Mouse (Mus musculus) inflammation-experienced regulatory T-cells, adult 6 months (primary cell): Measurements from ENCODE around the gene Oas1f. TPM values are rescaled to one million over a fixed set of nuclear protein-coding genes. Genes with fewer than 3 reads are reported as not detected.

Experiments used
- polyA plus RNA-seq, 3 experiments: library from polyadenylated mRNA; unstranded; fragments of 100-300 nt; shearing (Covaris generic); gene quantifications; one replicate each; pipeline ENCODE4 v1.2.1; 2017

Oas1f gene
- polyA plus RNA-seq, 3 experiments from 2014 or later = not detected

Other genes starting within 250 kb of the Oas1f start
- 1 to 10 TPM; 2.1 to 3.5 (median 3.2) TPM for gene Rita1, start 234.8 kb upstream of the Oas1f start, polyA plus RNA-seq
- gene Ddx54, start 234.6 kb upstream of the Oas1f start, polyA plus RNA-seq = 10 to 100 TPM; 13.0 to 21.1 (median 13.4) TPM
- not detected for gene Cfap73, start 213.1 kb upstream of the Oas1f start, polyA plus RNA-seq
- 1 to 10 TPM; 6.8 to 9.7 (median 6.8) TPM for gene Rasal1, start 198.6 kb upstream of the Oas1f start, polyA plus RNA-seq
- gene Dtx1, start 135.4 kb upstream of the Oas1f start, polyA plus RNA-seq = 10 to 100 TPM; 41.0 to 52.7 (median 49.6) TPM
- 1 to 10 TPM in 1 of 3 experiments, under 1 TPM in 2; 0.71 to 2.2 (median 0.95) TPM for gene Oas2, start 97.5 kb upstream of the Oas1f start, polyA plus RNA-seq
- 10 to 100 TPM in 1 of 3 experiments, 1 to 10 TPM in 2; 9.6 to 35.3 (median 10.0) TPM for gene Oas3, start 69.7 kb upstream of the Oas1f start, polyA plus RNA-seq
- gene Oas1e, start 51.8 kb upstream of the Oas1f start, polyA plus RNA-seq = not detected
- gene Oas1c, start 34.9 kb upstream of the Oas1f start, polyA plus RNA-seq = 10 to 100 TPM; 12.0 to 14.0 (median 13.6) TPM
- gene Oas1h, start 14.1 kb downstream of the Oas1f start, polyA plus RNA-seq = not detected
- gene Oas1g, start 40.2 kb downstream of the Oas1f start, polyA plus RNA-seq = 1 to 10 TPM in 1 of 3 experiments, under 1 TPM in 1, not detected in 1; 0.68 to 2.0 TPM
- gene Oas1a, start 60.2 kb downstream of the Oas1f start, polyA plus RNA-seq = 10 to 100 TPM; 31.0 to 53.3 (median 33.8) TPM
- gene Oas1d, start 67.2 kb downstream of the Oas1f start, polyA plus RNA-seq = not detected
- not detected for gene Rph3a, start 162.7 kb downstream of the Oas1f start, polyA plus RNA-seq